Mouse (Mus musculus): Measurements from ENCODE around the gene Smarcc2.
A peak's percentile ranks its signal among the peaks of the same experiment; 100 is the strongest.

Gene Smarcc2

GRCm38 (mm10) chr10:128458719-128459408 lies at the start of gene Smarcc2:
TSS of gene Smarcc2 (plus strand) at chr10:128459248.
- DNase-seq = peak; percentile 82

- peak; percentile 99 for DNase-seq
These were observed 49.1 kb upstream of the Smarcc2 start for GRCm38 (mm10) chr10:128409692-128410559.

GRCm38 (mm10) chr10:128410560-128410845 lies 48.5 kb upstream of the Smarcc2 start:
- DNase-seq = peak; percentile 44

GRCm38 (mm10) chr10:128411211-128412054 lies 47.6 kb upstream of the Smarcc2 start, which contains the start of the genes Nabp2 and Rnf41:
TSS of gene Nabp2 (minus strand) at chr10:128411492.
TSS of gene Rnf41 (plus strand) at chr10:128411657.
- DNase-seq = peak; percentile 95

- peak; percentile 65 for DNase-seq
These were observed 47.0 kb upstream of the Smarcc2 start for GRCm38 (mm10) chr10:128412055-128412381.

- no peak for DNase-seq
These were observed 46.5 kb upstream of the Smarcc2 start for GRCm38 (mm10) chr10:128412558-128412957.

- DNase-seq = no peak
These were observed 46.0 kb upstream of the Smarcc2 start for GRCm38 (mm10) chr10:128413076-128413475.

GRCm38 (mm10) chr10:128414848-128415247 lies 44.2 kb upstream of the Smarcc2 start:
- no peak for DNase-seq

GRCm38 (mm10) chr10:128422426-128422825 lies 36.6 kb upstream of the Smarcc2 start:
- no peak for DNase-seq

GRCm38 (mm10) chr10:128424604-128425003 lies 34.4 kb upstream of the Smarcc2 start:
- DNase-seq = no peak

- no peak for DNase-seq
These were observed 33.8 kb upstream of the Smarcc2 start for GRCm38 (mm10) chr10:128425260-128425659.

GRCm38 (mm10) chr10:128429052-128429451 lies 30.0 kb upstream of the Smarcc2 start:
- no peak for DNase-seq

GRCm38 (mm10) chr10:128429454-128429853 lies 29.6 kb upstream of the Smarcc2 start:
- no peak for DNase-seq

GRCm38 (mm10) chr10:128433417-128433816 lies 25.6 kb upstream of the Smarcc2 start:
- DNase-seq = no peak

- no peak for DNase-seq
These were observed 24.4 kb upstream of the Smarcc2 start for GRCm38 (mm10) chr10:128434681-128435080.

- DNase-seq = peak; percentile 82
These were observed 23.7 kb upstream of the Smarcc2 start for GRCm38 (mm10) chr10:128435186-128435823.

- DNase-seq = peak; percentile 64
These were observed 23.2 kb upstream of the Smarcc2 start for GRCm38 (mm10) chr10:128435873-128436272.

- peak; percentile 72 for DNase-seq
These were observed 22.7 kb upstream of the Smarcc2 start for GRCm38 (mm10) chr10:128436376-128436775.

GRCm38 (mm10) chr10:128438675-128439279 lies 20.3 kb upstream of the Smarcc2 start:
- no peak for DNase-seq

- peak; percentile 67 for DNase-seq
These were observed 18.6 kb upstream of the Smarcc2 start for GRCm38 (mm10) chr10:128440407-128440806.

- DNase-seq = no peak
These were observed 17.5 kb upstream of the Smarcc2 start for GRCm38 (mm10) chr10:128441324-128442119.
